ENCODE assay signal across 1 mouse cellular context in the genomic region with DNA sequence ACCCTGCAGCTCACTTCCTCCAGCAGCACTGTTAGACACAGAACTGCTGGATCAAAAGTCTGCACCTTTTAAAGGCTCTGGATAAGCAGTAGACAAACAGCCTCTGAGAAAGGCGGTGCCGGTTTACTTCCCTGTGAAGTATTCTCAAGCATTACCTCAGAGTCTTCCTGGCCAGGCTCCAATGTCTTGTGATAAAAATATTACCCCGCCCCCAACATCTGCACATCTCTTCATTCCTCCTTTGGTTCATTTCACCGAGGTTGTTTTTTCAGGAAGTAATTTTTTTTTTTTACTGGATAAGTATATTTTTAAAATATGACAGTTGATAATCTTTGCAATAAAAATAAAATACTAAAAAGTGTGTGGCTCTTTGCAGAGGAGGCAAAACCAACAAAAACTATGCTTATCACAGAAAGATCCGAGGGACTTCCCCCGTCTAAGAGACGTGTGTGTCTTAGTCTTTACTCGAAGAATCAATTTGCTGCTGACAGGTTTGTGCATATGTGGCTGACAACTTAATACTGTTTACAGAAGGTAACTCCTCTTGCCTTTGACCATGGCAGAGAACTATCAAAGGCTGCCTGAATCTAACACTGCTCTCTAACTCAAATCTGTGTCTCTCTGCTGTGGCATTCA.
TF ChIP-seq lines count a peak whose summit lies in the region.

No protein-coding gene starts in this region.

TF ChIP-seq in MEL, 35 proteins besides CTCF, POLR2A, EP300 and RAD21 (continued from another document):
- TF ChIP-seq ELF1 (IDR thresholded peaks at IDR 0.05; ENCODE audit: low read depth, low read length), result peak; percentile 33
- peak; percentile 94 for TF ChIP-seq MEF2A (IDR thresholded peaks at IDR 0.05; ENCODE audit: extremely low read depth, insufficient replicate concordance, low read depth, low read length, poor library complexity, severe bottlenecking)
- no peak for TF ChIP-seq ZC3H11A (IDR thresholded peaks at IDR 0.05; ENCODE audit: low read depth, low read length)
- no peak for TF ChIP-seq TBP (IDR thresholded peaks at IDR 0.05; ENCODE audit: low read depth, low read length)
- peak; percentile 69 for TF ChIP-seq MYB (IDR thresholded peaks at IDR 0.05; ENCODE audit: low read depth, low read length)
- TF ChIP-seq POLR2AphosphoS5 (IDR thresholded peaks at IDR 0.05; ENCODE audit: borderline replicate concordance, low read depth, low read length), result no peak
- no peak for TF ChIP-seq HCFC1 (IDR thresholded peaks at IDR 0.05; ENCODE audit: low read depth, low read length)
- no peak for TF ChIP-seq CHD2 (IDR thresholded peaks at IDR 0.05; ENCODE audit: low read length)
- TF ChIP-seq KAT2A (conservative IDR thresholded peaks at IDR 0.05; ENCODE audit: low read depth, low read length), result no peak
- 0 out of 2 replicates have a peak, but pooled peaks have one; percentile 5 for TF ChIP-seq JUND (IDR thresholded peaks at IDR 0.05; ENCODE audit: low read depth, low read length)
- no peak for TF ChIP-seq USF1 (IDR thresholded peaks at IDR 0.05; ENCODE audit: low read depth, low read length)
